Mouse (Mus musculus) adrenal gland, adult 18-20 months (tissue): Measurements from ENCODE around the gene Unc50. TPM values are rescaled to one million over a fixed set of nuclear protein-coding genes. Genes with fewer than 3 reads are reported as not detected.

ENCODE experiments used
- DNase-seq, 2 experiments: peaks; one replicate each; pipeline ENCODE4 v3.0.0; 2021 to 2022; ENCODE audit warnings: low spot score in 2 of 2
- long read RNA-seq, 2 experiments: library from polyadenylated mRNA; stranded (forward); transcript quantifications; one replicate each; pipeline ENCODE4 v2.0.0; 2021
- total RNA-seq, 2 experiments: library from RNA; stranded (reverse); gene quantifications; 1 replicate in 1 of 2; 2 replicates in 1 of 2; pipeline ENCODE4 v1.2.3; 2021

Gene Unc50
- 10 to 100 TPM; 61.0 to 72.3 TPM for total RNA-seq
- long read RNA-seq, experiment 1, transcript Unc50-202 (6 exons, 1,094 nt): minor isoform, 9 of 33 reads
- long read RNA-seq, experiment 1, transcript Unc50-201 (6 exons, 1,414 nt): major isoform, 17 of 33 reads
- long read RNA-seq, experiment 1, partial matches to known transcripts: 5 of 33 reads
- long read RNA-seq, experiment 1, other reads (novel, unspliced or antisense): 2 of 33 reads
- long read RNA-seq, experiment 2, transcript Unc50-201 (6 exons, 1,414 nt): major isoform, 46 of 93 reads
- long read RNA-seq, experiment 2, transcript Unc50-202 (6 exons, 1,094 nt): minor isoform, 29 of 93 reads
- long read RNA-seq, experiment 2, partial matches to known transcripts: 14 of 93 reads
- long read RNA-seq, experiment 2, other reads (novel, unspliced or antisense): 3 of 93 reads

DNA sequence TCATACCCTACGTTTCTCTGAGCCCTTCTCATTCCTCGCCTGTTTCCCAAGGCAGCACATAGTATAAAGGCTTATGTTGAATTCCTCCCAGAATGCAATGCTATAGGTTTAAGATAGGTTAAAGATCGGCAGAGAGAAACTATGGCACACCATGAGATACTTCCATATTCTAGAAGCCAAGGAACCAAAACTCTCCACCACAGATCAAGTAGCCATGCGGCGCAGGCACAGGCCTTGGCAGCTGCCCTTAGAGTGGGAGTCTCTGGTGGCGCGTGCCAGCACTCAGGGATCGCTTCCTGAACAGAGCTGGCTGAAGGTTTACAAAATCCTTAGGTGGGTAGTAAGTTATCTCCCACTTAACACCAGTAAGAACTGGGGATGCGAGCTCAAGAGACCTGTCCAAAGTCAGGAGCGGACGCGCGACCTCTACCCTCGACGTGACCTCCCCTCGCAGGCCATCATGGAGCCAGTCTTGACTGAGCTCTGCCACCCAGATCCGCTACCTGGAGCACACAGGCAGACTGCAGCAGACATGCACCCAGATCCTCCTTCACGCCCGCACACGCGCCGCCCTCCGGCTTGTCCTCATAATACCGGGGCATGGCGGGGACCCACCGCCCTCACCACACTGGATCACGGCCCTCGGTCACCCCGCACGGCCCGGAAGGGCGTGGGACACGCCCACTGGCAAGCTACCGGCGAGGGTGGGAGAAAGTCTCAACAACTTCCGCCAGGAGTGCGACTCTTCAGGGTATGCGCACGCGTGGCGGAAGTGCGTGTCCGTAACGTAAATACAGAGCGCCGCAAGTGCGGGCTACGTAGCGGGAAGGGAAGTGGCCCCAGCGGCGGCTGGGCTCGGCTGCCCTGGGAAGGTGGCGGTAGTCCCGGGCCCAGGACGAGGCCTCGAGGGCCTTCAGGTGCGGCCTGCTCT lies at the start of gene Unc50, which contains the start of gene Coa5:
Unc50 (plus strand) TSS at position 774 of the 931 bp plus-strand sequence.
Coa5 (minus strand) TSS at position 738 of the 931 bp plus-strand sequence.
- peak; percentile 93 to 94 for DNase-seq

DNA sequence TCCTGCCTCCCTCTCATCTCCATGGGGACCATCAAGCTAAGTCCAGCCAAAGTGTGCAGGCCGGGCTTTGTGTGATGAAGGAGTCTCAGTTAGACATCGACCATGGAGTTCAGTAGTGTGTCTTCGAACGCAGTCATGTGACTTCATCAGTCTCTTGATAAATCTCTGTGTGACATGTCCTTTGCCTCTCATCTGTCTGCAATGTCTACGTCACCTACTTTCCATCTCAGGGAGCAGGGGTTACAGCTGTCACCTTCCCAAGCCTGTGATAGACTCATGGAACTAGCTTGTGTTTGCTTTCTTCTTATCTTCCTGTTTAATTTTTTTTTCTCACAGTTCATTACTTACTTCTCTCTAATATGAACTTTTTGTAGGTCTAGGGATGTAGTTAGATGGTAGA lies 49.0 kb upstream of the Unc50 start:
- DNase-seq: no peak

DNA sequence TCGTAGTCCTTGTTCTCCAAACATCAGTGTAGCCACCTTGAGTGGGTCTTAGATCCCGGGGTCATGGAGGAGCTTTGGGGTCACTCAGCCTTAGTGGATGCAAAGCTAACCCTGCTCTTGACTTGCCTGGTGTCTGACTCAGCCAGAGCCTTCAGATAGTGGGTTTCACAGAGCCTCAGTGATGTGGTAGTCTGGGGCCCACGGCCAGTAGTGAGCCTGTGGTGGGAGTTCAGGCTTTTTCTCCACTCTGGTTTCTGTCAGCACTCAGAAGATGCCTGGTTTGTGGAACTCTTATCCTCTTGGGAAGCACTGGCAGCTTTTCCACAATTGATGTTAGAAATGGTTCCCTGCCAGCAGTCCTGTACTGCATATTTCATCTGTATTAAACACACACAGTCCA lies 45.6 kb upstream of the Unc50 start:
- no peak for DNase-seq

DNA sequence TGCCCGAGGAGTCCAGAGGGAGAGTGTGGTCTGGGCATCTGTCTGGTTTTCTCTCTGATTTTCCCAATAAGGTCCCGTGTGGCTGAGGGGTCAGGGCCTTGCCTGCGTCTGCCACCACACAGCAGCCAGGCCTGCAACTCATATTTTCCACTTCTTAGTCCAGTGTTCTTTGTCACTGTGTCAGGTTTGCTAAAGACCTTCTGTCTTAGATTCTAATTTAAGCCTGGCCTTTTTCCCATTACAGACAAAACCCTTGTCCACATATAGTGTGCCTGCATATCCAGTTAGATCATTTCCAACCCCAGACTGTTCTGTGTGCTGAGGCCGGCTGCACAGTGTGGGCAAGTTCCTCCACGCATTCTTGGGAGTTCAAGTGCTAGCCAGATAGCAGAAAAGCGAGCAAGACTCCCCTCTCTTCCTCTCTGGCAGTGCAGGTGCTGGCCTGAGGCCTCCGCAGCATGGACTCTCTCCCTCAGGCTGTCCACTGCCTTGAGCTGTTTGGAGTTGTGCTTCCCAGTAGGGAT lies 43.4 kb upstream of the Unc50 start:
- no peak for DNase-seq

DNA sequence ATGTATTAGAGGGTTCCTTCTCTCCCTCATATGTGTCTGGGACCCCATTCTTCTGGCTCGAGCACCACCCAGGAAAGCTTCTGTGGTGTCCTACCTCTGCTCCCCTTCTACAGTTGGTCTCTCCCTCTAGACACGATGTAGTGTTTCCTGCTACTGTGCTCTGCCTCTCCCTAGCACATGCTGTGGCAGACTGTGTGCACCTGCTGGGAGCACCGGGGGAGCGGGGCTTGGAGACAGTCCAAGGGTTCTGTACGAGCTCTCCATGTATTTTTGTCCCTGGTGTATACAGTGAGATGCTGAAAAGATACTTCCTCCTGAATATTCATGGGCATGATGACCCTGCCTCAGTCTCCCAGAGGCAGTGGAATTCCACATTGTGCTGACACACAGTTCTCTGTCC lies 36.8 kb upstream of the Unc50 start:
- no peak for DNase-seq

DNA sequence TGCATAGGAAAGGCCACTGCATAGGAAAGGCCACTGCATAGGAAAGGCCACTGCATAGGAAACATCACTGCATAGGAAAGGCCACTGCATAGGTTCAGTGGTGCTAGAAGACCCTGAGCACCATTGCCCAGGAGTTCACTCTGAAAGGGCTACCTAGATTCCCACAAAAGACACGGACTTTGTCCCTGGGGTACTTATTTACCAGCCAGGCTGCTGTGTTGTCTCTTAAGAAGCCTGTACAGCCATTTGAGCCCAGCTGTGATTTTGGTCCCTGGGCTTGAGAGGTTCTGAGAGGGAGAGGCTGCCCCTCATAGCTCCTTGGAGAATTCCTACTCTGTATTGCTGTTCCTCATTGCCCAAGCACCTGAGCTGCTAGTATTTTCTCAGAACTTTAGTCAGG lies 33.5 kb upstream of the Unc50 start:
- no peak for DNase-seq

DNA sequence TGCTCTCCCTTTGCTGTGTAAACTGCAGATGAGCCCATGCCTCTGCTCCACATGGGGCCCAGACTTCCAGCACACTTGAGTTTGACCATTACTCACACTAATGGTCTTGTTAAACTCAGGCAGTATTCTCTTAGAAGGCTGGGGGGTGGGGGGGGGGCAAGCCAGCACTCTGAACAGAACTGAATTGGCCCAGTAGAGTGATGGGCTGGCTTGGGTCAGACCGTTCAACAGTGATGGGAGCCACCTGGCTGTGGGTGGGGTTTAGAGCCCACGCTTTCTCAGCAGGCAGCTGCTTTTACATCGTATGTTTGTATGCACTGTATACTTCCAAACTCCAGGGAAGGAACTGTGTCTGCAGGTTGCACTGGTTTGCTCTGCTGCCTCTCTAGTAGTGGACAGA lies 31.0 kb upstream of the Unc50 start:
- DNase-seq: no peak

DNA sequence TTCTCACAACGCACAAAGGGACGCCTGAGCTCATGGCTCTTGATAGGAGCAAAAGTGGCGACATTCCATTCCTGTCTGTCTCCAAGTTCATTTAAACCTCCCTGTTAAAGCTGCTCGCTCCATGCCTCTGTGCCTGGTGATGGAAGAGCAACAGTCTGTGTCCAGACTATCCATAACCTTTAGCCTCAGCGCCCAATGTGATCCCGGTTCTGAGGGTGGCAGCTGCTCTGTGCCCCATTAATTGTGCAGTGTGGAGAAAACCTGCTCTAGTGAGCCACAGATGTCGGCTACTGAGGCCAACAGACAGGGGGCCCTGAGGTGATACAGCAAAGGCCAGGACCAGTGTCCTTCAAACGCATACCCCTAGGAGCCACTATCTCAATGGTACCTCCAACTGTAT lies 30.2 kb upstream of the Unc50 start:
- DNase-seq: no peak

DNA sequence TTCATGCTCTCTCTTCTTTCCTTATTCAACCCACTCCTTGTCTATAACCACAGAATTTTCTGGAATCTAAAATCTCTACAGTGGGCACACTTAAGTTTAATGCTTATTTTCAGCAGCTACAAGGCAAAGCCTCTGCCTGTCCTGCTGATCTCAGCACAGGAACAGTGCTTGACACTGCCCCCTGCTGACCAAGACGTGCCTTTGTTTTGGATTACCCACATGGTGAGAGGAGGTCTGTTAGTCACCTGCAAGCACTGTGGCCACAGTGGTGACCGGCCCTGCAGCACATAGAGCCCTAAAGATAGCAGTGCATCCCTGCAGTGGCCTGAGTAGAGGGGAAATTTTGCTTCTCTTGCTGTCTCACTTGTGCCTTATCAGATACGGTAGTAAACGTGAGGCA lies 28.3 kb upstream of the Unc50 start:
- DNase-seq: peak; percentile 51 to 58

DNA sequence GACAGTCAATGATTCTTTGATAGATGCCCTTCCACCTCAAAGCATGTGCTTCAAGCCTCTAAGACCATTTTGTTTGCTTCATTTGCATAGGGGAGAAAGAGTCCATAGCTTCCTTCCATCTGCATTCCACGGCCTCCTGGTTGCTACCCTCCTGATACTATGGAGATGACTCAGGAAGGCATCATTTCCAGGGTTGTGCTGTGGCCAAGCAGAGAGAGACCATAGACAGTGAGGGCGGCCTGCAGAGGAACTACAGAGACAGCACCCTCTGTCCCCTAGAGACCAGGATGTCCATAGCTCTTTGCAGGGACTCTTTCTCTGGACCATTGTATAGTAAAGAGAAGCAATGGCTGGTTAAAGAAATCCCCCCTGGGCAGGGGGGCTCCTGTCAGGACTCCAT lies 24.8 kb upstream of the Unc50 start:
- DNase-seq: no peak

DNA sequence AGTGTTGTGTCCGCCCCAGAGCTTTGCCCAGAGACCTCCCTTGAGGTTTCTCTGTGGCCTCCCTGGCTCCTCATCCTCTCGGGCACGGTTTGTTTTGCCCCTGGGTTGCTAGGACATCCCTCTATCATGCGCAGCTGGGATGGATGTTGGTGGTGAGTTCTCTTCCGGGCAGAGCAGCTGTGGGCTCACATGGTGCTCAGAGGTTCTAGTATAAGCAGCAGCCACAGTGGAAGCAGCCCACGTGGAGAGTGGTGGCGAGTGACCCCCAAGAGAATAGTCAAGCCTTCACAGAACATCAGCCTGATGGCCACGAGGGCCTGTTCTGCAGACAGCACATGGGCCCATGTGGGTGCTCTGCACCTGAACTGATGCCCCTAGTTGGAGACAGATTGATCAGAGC lies 22.7 kb upstream of the Unc50 start:
- no peak for DNase-seq

DNA sequence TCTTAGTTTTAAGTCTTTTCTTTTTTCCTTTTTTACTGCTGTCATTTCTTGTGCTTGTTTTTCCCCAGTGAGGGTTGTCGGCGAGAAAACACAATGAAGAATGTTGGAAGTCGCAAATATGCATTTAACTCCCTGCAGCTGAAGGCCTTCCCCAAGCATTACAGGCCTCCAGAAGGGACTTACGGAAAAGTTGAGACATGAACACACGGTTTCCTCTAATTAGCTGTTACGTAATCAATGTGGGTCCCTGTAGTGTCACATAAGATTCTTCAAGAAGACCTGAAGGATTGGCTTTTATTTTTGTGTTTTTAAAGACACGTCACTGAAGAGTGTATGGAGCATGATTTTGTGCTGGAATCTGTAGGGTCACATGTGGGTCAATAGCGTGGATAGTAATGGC lies 21.9 kb upstream of the Unc50 start:
- DNase-seq: no peak

DNA sequence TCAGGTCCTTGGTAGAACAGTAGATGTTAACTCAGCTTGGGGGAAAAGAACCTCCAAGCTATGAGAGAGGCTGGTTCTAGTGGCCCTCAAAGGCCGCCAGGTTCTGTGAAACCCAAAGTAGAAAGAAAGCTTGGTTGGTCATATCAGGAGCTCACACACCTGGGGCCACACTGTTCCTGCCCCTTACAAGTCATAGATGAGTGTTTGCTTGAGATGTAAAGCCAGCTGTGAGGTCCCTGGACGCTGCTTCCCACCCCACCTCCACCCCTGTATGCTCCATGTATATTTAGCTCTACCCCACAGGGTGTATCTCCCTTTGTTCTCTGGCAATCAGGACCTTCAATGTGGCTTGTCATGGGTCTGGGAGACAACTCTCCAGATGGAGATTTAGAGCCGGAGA lies 21.3 kb upstream of the Unc50 start:
- DNase-seq: no peak

DNA sequence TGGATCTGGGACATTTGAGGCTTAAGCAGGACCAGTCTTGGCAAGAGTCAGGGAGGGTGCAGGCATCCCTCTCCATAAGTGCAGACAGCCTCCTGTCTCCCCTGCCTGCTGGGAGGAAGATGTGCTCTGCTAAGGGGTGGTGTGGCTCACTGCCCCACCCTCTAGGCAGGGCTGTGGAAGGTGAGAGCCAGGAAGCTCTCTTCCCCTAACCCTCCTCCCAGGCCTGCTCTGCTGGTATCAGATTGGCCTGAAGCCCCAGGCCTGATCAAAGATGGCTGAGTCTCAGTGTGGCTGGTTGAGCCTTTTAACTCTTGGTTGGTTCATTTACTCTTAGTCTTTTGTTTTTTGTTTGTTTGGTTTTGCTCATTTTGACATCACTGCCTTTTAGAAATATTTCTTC lies 20.3 kb upstream of the Unc50 start:
- DNase-seq: no peak

DNA sequence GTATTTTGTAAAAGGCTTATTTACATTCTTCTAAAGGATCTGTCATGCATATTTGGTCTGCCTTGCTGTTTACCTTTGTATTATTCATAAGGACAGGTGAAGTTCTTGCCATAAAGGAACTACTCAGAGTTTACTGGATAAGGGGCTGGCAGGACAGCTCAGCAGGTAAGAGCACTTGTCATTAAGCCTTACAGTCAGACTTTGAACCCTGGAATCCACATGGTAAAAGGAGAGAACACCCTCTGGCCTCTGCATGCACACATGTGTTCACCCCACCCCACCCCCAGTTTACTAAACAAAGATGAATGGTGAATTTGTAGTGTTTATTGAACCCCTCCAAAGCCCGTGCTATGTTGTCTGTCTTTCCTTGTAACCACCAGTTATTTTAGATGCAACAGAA lies 14.5 kb upstream of the Unc50 start:
- no peak for DNase-seq

DNA sequence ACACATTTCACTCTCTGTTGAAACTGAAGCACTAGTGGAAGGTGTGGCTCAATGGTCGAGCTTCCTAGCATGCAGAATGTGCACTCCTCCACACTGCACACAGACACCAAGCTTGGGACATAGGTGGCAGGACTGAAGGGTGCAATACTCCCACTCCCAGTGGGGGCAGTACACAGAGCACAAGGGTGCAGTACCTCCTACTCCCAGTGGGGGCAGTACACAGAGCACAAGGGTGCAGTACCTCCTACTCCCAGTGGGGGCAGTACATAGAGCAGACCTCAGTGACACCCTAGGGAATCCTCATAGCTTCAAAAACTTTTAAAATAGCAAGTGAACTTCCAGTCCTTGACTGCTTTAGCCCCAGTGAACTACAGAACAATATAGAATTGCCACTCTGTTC lies 10.5 kb upstream of the Unc50 start:
- DNase-seq: peak; percentile 30 to 34

DNA sequence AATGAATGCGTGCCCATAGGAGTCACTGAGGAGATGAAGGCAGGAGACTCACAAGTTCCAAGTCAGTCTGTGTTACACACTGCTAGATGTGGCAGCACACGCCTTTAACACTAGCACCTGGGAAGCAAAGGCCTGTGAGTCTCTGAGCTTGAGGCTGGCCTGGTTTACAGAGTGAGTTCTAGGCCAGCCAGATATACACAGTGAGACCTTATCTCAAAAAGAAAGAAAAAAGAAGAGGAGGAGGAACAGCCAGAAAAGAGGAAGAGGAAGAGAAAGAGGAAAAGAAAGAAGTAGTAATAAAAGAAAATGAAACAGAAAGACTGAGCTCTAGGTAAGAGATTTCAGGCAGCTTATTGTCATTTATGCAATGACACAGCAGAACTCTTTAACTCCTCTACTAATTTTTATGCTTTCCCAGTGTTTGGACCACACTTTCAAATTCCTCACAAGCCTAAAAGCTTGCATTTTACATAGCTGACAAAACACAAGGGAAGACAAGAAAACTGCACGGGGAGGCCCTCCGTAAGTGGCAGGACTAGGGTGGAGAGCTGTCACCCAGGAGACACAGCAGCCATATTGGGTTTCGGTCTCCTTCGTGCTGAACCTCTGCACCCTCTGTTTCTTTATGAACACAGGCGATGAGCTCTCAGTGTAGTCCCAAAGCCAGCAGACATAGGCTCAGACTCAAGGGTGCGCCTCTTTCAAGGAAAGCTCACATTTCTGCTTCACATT lies 2.6 kb upstream of the Unc50 start:
- no peak for DNase-seq

DNA sequence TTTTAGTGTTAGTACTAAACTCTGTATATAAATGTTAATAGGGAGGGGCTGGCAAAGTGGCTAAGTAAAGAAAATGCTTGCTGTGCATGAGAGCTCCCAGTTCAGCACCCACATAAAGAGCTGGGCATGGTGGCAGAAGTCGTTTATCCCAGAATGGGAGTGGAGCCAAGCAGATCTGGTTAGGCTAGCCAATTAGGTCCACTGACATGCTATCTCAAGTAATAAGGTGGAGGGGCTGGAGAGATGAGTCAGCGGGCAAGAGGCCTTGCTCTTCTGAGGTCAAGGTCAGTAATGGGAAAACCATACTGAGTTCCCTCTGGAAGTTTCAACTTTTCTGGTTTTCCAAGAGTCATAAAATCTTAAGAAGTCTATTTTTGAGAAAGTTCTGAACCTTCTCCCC lies 1.0 kb upstream of the Unc50 start:
- DNase-seq: peak in 1 of 2 experiments; percentile 26

DNA sequence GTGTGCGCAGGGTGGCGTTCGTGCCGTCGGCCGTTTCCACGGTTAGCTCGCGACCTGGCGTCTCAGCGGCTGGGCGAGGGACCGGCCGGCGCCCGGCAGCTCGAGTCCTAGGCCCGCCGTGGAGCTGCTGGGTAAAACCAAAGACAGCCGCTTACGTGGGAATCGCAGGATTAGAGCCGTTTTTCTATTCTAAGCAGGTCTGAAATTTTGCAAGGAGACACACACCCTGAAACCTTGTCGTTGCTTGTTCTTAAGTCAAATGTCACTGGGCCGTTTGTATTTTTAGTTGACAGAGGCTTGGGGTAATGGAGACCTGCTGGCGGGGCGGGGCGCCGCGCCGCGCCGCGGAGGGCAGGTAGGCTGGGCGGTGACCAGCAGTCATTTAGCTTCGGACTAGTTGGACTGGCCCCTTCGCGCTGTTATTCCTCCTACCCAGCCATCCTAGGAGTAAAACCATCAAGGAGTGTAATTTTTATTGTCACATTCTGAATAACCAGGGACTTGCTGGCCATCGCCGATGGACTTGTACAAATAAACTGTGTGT lies 430 bp downstream of the Unc50 start:
- peak in 1 of 2 experiments; percentile 8 for DNase-seq

DNA sequence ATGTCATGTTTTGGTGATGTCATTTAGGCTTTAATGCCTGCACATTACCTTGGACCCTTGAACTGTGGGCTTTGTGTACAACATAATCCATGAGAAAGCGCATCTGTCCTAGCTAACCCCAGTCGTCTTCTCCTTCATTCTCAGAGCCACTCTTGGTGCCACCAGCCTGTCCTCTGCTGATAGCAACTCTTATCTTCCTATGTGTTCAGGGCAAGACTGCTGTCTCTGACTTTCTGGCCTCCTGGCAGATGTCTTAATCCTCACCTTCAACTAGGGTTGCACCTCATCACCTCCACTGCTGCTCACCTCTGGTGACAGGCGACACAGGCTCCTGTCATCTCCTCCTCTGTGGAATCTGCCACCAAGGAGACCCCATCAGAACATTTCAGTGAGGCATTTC lies 6.5 kb downstream of the Unc50 start:
- no peak for DNase-seq
